ENCODE assay signal across 12 mouse cellular contexts in the genomic region with DNA sequence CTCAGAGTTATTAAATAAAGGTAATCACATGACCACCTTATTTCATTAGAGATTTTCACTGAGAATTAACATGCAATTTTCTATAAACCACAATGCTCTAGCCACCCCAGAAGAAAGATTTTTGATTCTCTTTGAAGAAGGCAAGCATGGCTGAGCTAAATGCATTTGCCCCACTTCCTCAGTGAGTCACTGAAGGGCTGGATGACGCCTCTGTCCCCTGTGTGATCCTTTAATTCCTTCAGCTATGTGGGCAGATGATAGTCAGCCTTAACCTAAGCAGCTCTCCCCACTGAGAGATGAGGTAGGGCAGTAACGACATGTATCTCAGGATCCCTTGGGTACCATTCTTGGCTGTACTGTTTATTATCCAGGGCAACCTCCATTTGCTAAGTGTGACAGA.
"Had no signal": no experiment of that assay in that cellular context is flagged by ENCODE, and none has a peak within 500 bp of the region (broad histone marks: within the 10 kb centered on the region; RNA-seq: fewer than 3 reads in every experiment).

No protein-coding gene starts in this region.

- DNase-seq: kidney, adult 18-20 months; kidney, adult 9 months; kidney, postnatal 14 days; kidney, postnatal 4 days; layer of hippocampus, adult 9-11 months; left cerebral cortex, postnatal 4 days; liver, embryonic 13.5 days; lung, adult 2 months; lung, postnatal 14 days; thymus, adult 18-20 months; thymus, postnatal 36 days had no signal

- ATAC-seq: midbrain, embryonic 15.5 days had no signal
